Mouse (Mus musculus): Measurements from ENCODE around the gene Rmdn3. TPM values are rescaled to one million over a fixed set of nuclear protein-coding genes. Genes with fewer than 3 reads are reported as not detected.
A peak's percentile ranks its signal among the peaks of the same experiment; 100 is the strongest.

The Rmdn3 gene
- polyA plus RNA-seq, 1 experiment = 21.8 TPM

DNA sequence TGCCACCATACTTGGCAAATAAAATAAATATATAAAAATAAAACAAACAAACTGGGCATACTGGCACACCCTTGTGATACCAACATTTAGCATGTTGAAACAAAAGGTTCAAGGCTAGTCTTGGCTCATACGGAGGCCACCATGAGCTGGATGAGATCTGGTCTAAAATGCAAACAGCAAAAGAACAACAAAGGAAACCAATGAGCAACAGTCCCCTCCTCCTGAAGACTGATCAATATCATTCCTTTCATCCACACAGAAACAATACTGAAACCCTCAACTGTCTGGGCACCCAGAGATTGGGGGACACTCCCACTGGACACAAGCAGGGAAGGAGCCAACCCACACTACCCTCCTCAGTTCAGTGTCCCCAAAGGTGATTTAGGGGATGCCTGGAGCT, 40.7 kb upstream of the Rmdn3 start:
- Histone ChIP-seq H3K4me3 (ENCODE audit: insufficient read depth, poor library complexity, severe bottlenecking) (no peak overlapping the region), H3K27me3 (ENCODE audit: control insufficient read depth, insufficient read depth, insufficient read length) (no peaks in the 10 kb centered on the region), H3K36me3 (ENCODE audit: control insufficient read depth, insufficient read depth) (no peaks in the 10 kb centered on the region), H3ac (ENCODE audit: control insufficient read depth, insufficient read length, low read depth) (no peak overlapping the region), H3K79me2 (ENCODE audit: control insufficient read depth, insufficient read depth) (no peaks in the 10 kb centered on the region), H3K79me3 (ENCODE audit: low read depth) (no peaks in the 10 kb centered on the region)
- TF ChIP-seq CEBPB (IDR thresholded peaks at IDR 0.05; ENCODE audit: low read depth) (no peak), FOSL1 (IDR thresholded peaks at IDR 0.05; ENCODE audit: insufficient read depth, low read length, poor library complexity, severe bottlenecking) (no peak), MYOG (IDR thresholded peaks at IDR 0.05; ENCODE audit: control insufficient read depth, extremely low read depth, insufficient read length) (no peak), CTCF (IDR thresholded peaks at IDR 0.05; ENCODE audit: control insufficient read depth, insufficient read depth, insufficient read length) (no peak), MYOD1 (IDR thresholded peaks at IDR 0.05; ENCODE audit: control insufficient read depth, insufficient read length, low read depth) (no peak), USF1 (IDR thresholded peaks at IDR 0.05; ENCODE audit: low read depth) (no peak), MAX (IDR thresholded peaks at IDR 0.05) (no peak)

DNA sequence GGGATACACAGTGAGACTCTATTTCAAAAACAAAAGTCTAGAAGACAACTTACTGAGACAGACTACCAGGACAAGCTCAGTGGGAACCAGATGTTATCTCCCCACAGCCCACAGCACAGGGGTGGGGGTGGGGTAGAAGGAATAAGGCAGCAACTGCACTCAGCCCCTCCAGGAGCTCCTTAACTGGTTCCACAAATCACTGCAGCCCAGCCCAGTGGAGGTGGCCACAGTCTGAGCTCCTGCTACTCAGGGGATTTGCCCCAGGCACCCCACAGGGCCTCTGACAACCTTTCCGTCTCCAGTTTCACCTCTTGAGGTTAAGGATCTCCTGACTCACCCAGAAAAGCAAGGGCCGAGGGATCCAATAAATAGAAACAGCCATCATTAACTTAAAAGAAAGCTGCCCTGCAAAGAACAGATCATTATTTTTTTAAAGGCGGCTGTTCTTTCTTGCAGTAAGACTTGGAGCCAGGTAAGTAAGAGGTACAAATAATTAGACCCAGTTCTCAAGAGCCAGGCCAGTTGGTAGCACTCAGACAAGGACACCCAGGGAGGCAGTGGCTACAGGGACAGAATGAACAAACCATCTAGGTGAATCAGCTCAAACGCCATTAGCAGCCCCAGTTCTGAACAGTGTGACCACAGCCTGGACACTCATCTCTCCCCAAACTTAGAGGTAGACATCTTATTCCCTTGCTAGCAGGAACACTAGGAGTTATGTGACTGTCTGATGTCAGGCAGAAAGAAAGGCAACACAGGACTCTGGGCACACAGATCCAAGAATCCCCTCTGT, 39.7 kb upstream of the Rmdn3 start:
- TF ChIP-seq CTCF (IDR thresholded peaks at IDR 0.05; ENCODE audit: control insufficient read depth, insufficient read depth, insufficient read length) (no peak), MYOD1 (IDR thresholded peaks at IDR 0.05; ENCODE audit: control insufficient read depth, insufficient read length, low read depth) (no peak), USF1 (IDR thresholded peaks at IDR 0.05; ENCODE audit: low read depth) (no peak), MAX (IDR thresholded peaks at IDR 0.05) (no peak), FOSL1 (IDR thresholded peaks at IDR 0.05; ENCODE audit: insufficient read depth, low read length, poor library complexity, severe bottlenecking) (no peak), MYOG (IDR thresholded peaks at IDR 0.05; ENCODE audit: control insufficient read depth, extremely low read depth, insufficient read length) (no peak), CEBPB (IDR thresholded peaks at IDR 0.05; ENCODE audit: low read depth) (no peak)
- no peak overlapping the region for H3ac ChIP-seq (ENCODE audit: control insufficient read depth, insufficient read length, low read depth)
- no peaks in the 10 kb centered on the region for H3K79me2 ChIP-seq (ENCODE audit: control insufficient read depth, insufficient read depth)
- H3K4me3 ChIP-seq (ENCODE audit: insufficient read depth, poor library complexity, severe bottlenecking) = no peak overlapping the region
- H3K79me3 ChIP-seq (ENCODE audit: low read depth) = no peaks in the 10 kb centered on the region
- no peaks in the 10 kb centered on the region for H3K36me3 ChIP-seq (ENCODE audit: control insufficient read depth, insufficient read depth)
- H3K27me3 ChIP-seq (ENCODE audit: control insufficient read depth, insufficient read depth, insufficient read length) = no peaks in the 10 kb centered on the region

DNA sequence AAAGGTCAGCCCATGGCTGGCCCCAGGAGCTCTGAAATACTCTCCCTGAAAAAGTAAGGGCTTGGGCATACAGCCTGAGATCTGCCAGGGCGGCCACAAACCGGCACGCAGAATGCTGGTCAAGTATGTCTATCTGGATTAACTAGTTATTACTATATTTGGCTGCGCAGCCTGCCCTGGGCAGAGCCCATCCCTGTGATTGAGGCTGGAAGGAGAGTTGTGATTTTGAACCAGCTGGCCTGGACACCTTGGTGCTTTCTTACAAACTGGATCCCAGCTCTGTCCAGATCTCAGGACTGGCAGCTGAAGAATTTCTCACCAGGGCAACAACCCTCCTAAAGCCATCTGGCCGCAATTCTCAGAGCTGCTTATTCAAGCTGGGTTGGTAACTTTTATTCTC, 37.3 kb upstream of the Rmdn3 start:
- Histone ChIP-seq H3K27me3 (ENCODE audit: control insufficient read depth, insufficient read depth, insufficient read length) (no peaks in the 10 kb centered on the region), H3K36me3 (ENCODE audit: control insufficient read depth, insufficient read depth) (no peaks in the 10 kb centered on the region), H3K4me3 (ENCODE audit: insufficient read depth, poor library complexity, severe bottlenecking) (no peak overlapping the region)

DNA sequence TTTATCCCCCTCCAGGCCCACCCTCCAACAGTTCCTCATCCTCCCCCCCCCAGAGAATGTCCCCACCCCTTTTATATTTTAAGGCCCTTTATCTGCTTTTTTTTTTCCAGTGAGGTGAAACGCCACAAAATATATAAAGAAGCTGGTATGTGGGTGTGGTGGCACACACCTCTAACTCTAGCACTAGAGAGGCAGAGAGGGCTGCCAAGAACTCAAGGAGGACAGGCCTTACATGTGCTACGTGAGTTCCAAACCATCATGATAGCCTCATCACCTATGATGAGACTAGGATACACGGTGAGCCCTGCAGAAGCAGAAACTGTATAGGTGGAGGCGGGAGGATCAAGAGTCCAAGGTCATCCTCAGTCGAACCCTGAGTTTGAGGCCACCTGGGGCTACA, 34.1 kb upstream of the Rmdn3 start:
- Histone ChIP-seq H3K79me3 (ENCODE audit: low read depth) (no peaks in the 10 kb centered on the region), H3K36me3 (ENCODE audit: control insufficient read depth, insufficient read depth) (no peaks in the 10 kb centered on the region), H3ac (ENCODE audit: control insufficient read depth, insufficient read length, low read depth) (no peak overlapping the region), H3K79me2 (ENCODE audit: control insufficient read depth, insufficient read depth) (no peaks in the 10 kb centered on the region), H3K27me3 (ENCODE audit: control insufficient read depth, insufficient read depth, insufficient read length) (no peaks in the 10 kb centered on the region), H3K4me3 (ENCODE audit: insufficient read depth, poor library complexity, severe bottlenecking) (no peak overlapping the region)
- TF ChIP-seq CTCF (IDR thresholded peaks at IDR 0.05; ENCODE audit: control insufficient read depth, insufficient read depth, insufficient read length) = no peak
- TF ChIP-seq MYOG (IDR thresholded peaks at IDR 0.05; ENCODE audit: control insufficient read depth, extremely low read depth, insufficient read length) = no peak
- TF ChIP-seq FOSL1 (IDR thresholded peaks at IDR 0.05; ENCODE audit: insufficient read depth, low read length, poor library complexity, severe bottlenecking) = no peak
- TF ChIP-seq MAX (IDR thresholded peaks at IDR 0.05) = no peak

More for the DNA sequence above, 37.3 kb upstream of the Rmdn3 start:
- no peak for TF ChIP-seq USF1 (IDR thresholded peaks at IDR 0.05; ENCODE audit: low read depth)
- Histone ChIP-seq H3K79me3 (ENCODE audit: low read depth) (no peaks in the 10 kb centered on the region), H3ac (ENCODE audit: control insufficient read depth, insufficient read length, low read depth) (no peak overlapping the region), H3K79me2 (ENCODE audit: control insufficient read depth, insufficient read depth) (no peaks in the 10 kb centered on the region)

- Histone ChIP-seq H3ac (ENCODE audit: control insufficient read depth, insufficient read length, low read depth) (peak overlapping the region; percentile 7), H3K79me2 (ENCODE audit: control insufficient read depth, insufficient read depth) (no peaks in the 10 kb centered on the region), H3K36me3 (ENCODE audit: control insufficient read depth, insufficient read depth) (no peaks in the 10 kb centered on the region), H3K27me3 (ENCODE audit: control insufficient read depth, insufficient read depth, insufficient read length) (no peaks in the 10 kb centered on the region), H3K4me3 (ENCODE audit: insufficient read depth, poor library complexity, severe bottlenecking) (no peak overlapping the region), H3K79me3 (ENCODE audit: low read depth) (no peaks in the 10 kb centered on the region)
- TF ChIP-seq FOSL1 (IDR thresholded peaks at IDR 0.05; ENCODE audit: insufficient read depth, low read length, poor library complexity, severe bottlenecking) = no peak
- no peak for TF ChIP-seq MYOG (IDR thresholded peaks at IDR 0.05; ENCODE audit: control insufficient read depth, extremely low read depth, insufficient read length)
- TF ChIP-seq CTCF (IDR thresholded peaks at IDR 0.05; ENCODE audit: control insufficient read depth, insufficient read depth, insufficient read length) = peak; percentile 79
- no peak for TF ChIP-seq MAX (IDR thresholded peaks at IDR 0.05)
- TF ChIP-seq USF1 (IDR thresholded peaks at IDR 0.05; ENCODE audit: low read depth) = no peak
Observed at GRCm38 (mm10) chr2:119189029-119189710, 32.3 kb upstream of the Rmdn3 start.

DNA sequence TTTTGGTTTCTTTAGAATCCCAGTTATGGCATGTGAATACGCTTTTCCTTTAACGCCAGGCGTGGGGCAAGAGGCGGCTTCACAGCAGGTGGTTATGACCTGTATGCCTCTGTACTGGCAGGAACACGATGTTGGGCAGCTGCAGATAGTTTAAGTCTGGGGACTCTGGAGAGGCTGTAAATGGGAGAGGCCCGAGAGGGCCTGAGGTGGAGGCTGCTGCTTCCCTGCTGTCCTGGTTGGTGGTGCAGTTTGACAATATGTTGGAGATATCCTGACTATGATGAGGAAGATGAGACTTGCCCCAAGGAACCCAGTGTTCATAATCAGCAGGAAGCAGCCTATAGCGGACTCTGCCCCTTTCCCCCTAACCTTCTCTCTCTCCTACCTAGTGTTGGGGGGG, 26.1 kb upstream of the Rmdn3 start:
- Histone ChIP-seq H3K79me2 (ENCODE audit: control insufficient read depth, insufficient read depth) (peaks cover 8% of the 10 kb centered on the region), H3K4me3 (ENCODE audit: insufficient read depth, poor library complexity, severe bottlenecking) (no peak overlapping the region), H3K27me3 (ENCODE audit: control insufficient read depth, insufficient read depth, insufficient read length) (no peaks in the 10 kb centered on the region), H3K79me3 (ENCODE audit: low read depth) (no peaks in the 10 kb centered on the region), H3K36me3 (ENCODE audit: control insufficient read depth, insufficient read depth) (peaks cover 10% of the 10 kb centered on the region), H3ac (ENCODE audit: control insufficient read depth, insufficient read length, low read depth) (no peak overlapping the region)
- TF ChIP-seq CTCF (IDR thresholded peaks at IDR 0.05; ENCODE audit: control insufficient read depth, insufficient read depth, insufficient read length) (no peak), MAX (IDR thresholded peaks at IDR 0.05) (no peak), FOSL1 (IDR thresholded peaks at IDR 0.05; ENCODE audit: insufficient read depth, low read length, poor library complexity, severe bottlenecking) (no peak), CEBPB (IDR thresholded peaks at IDR 0.05; ENCODE audit: low read depth) (no peak), USF1 (IDR thresholded peaks at IDR 0.05; ENCODE audit: low read depth) (no peak), MYOD1 (IDR thresholded peaks at IDR 0.05; ENCODE audit: control insufficient read depth, insufficient read length, low read depth) (no peak), MYOG (IDR thresholded peaks at IDR 0.05; ENCODE audit: control insufficient read depth, extremely low read depth, insufficient read length) (no peak)
